Mouse (Mus musculus): ENCODE data around the gene Ddah2.

DNA sequence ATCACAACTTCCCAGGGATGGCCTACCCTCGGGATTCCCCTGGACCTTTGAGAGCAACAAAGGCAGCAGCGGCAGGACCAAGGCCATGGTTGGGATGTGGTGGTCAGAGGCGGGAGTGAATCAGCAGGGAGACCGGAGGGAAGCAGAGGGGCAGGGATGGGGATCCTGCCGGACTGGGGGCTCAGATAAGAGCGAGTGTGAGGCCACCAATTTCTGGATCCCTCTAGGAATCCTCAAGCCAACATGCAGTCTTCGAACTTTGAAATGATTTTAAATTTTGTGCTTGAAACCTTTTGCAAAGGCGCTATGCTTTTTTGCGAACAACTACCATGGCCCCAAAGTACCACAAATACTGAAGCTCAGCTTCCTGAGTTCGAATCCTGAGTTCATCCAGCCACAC is 7.2 kb downstream of the Ddah2 start, which contains the start of gene Mpig6b:
- TF ChIP-seq POLR2A (IDR thresholded peaks at IDR 0.05; ENCODE audit: low read depth, low read length) (no peak), CTCF (IDR thresholded peaks at IDR 0.05; ENCODE audit: extremely low read depth, insufficient read depth, insufficient read length, insufficient replicate concordance) (no peak)

Data from spleen, adult 2 months (tissue).